Mouse (Mus musculus) ovary, postnatal 36 days (tissue): ENCODE data around the gene Paics.

Experiments used
- DNase-seq: peaks from one replicate; pipeline ENCODE4 v3.0.0; 2022; ENCODE audit warnings: low spot score, mixed read lengths

Gene Paics

GRCm38 (mm10) chr5:77013171-77013570 is 62.1 kb downstream of the Paics start:
- DNase-seq: no peak

- DNase-seq: peak; percentile 81
Measured at GRCm38 (mm10) chr5:77015544-77016482, 64.7 kb downstream of the Paics start, which contains the start of gene Thegl. Gene Thegl, plus strand, starts transcription at chr5:77016023.
